Mouse (Mus musculus) ES-E14 (cell line): ENCODE data around the gene Sash1.

Experiments
- CHD2 ChIP-seq: IDR thresholded peaks from 2 replicates; pipeline ENCODE4 v1.6.1; 2014; ENCODE audit warnings: mild to moderate bottlenecking, low read depth, low read length, inconsistent platforms
- ZC3H11A ChIP-seq: IDR thresholded peaks from 2 replicates; pipeline ENCODE4 v1.6.1; 2012; ENCODE audit warnings: low read depth, mild to moderate bottlenecking, inconsistent platforms, low read length, borderline replicate concordance
- ZNF384 ChIP-seq: IDR thresholded peaks from 2 replicates; pipeline ENCODE4 v1.6.1; 2012; ENCODE audit warnings: low read depth, low read length, inconsistent platforms

GRCm38 (mm10) chr10:8767381-8767780, 118.5 kb downstream of the Sash1 start:
- TF ChIP-seq ZNF384 (no peak), ZC3H11A (no peak), CHD2 (no peak)
